18 mouse cellular contexts compared by ENCODE assay signal in genomic region chr12:85464431-85464830, GRCm38 (mm10).
"Had no signal": no experiment of that assay in that cellular context is flagged by ENCODE, and none has a peak within 500 bp of the region (broad histone marks: within the 10 kb centered on the region; RNA-seq: fewer than 3 reads in every experiment).

No protein-coding gene starts in this region.

- H3K4me2 ChIP-seq: limb, embryonic 12.5 days; limb, embryonic 15.5 days; liver, embryonic 11.5 days; lung, embryonic 14.5 days; midbrain, embryonic 11.5 days had no signal

- H3K27ac ChIP-seq: limb, embryonic 12.5 days; limb, embryonic 15.5 days; liver, embryonic 14.5 days; stomach, postnatal 0 days had no signal

- H3K36me3 ChIP-seq: limb, embryonic 12.5 days; limb, embryonic 15.5 days had no signal

- DNase-seq: kidney, postnatal 14 days; kidney, postnatal 4 days; left cerebral cortex, postnatal 4 days; liver, postnatal 0 days; lung, embryonic 14.5 days; lung, postnatal 10 days; midbrain, embryonic 14.5 days; right cerebral cortex, postnatal 14 days; right cerebral cortex, postnatal 4 days; thymus, adult 2 months; thymus, postnatal 14 days; thymus, postnatal 4 days had no signal

- H3K4me3 ChIP-seq: limb, embryonic 12.5 days; limb, embryonic 15.5 days had no signal

- H3K27me3 ChIP-seq: limb, embryonic 12.5 days; limb, embryonic 15.5 days had no signal

- H3K9me3 ChIP-seq: limb, embryonic 12.5 days; limb, embryonic 15.5 days had no signal

- H3K9ac ChIP-seq: limb, embryonic 12.5 days; limb, embryonic 15.5 days; liver, embryonic 14.5 days; liver, postnatal 0 days; lung, embryonic 14.5 days had no signal
